Mouse (Mus musculus): ENCODE results near the gene Gm3336.

The Gm3336 gene

GRCm38 (mm10) chr8:70747211-70747890 lies 29.0 kb downstream of the Gm3336 start:
- DNase-seq (ENCODE audit: low read depth, low spot score): no peak

DNA sequence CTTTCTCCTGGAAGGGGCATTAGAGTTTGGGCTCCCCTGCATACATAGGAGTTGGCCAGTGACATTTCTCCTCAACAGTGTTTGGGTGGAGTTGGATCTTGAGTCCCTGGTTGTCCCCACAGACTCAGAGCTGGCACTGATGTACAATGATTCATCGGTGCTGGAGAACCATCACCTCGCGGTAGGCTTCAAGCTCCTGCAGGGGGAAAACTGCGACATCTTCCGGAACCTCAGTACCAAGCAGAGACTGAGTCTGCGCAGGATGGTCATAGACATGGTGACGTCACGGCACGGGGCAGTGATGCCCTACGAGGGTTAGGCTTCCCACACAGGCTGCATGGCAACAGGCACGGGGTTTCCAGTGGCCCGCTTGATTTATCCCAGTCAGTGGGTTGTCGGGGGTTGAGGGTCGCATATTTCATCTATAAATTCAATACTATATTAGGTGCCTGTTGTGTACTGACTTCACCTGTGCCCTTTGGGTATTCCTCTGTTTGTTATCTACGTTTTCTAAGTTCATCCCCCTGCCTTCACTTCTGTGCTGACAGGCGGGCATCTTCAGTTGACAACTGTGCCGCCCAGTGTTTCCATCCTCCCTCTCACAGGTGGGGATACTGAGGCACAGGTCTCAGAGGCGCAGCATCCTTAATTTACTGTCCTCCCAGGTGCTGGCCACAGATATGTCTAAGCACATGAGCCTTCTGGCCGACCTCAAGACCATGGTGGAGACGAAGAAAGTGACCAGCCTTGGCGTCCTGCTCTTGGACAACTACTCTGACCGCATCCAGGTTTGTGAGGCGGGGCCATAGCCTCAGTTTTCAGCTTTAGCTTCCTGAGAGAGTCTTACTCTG lies 30.1 kb downstream of the Gm3336 start:
- no peak for DNase-seq (ENCODE audit: low read depth, low spot score)

- DNase-seq (ENCODE audit: low read depth, low spot score): no peak
These were observed 30.8 kb downstream of the Gm3336 start for GRCm38 (mm10) chr8:70749097-70749674.

DNA sequence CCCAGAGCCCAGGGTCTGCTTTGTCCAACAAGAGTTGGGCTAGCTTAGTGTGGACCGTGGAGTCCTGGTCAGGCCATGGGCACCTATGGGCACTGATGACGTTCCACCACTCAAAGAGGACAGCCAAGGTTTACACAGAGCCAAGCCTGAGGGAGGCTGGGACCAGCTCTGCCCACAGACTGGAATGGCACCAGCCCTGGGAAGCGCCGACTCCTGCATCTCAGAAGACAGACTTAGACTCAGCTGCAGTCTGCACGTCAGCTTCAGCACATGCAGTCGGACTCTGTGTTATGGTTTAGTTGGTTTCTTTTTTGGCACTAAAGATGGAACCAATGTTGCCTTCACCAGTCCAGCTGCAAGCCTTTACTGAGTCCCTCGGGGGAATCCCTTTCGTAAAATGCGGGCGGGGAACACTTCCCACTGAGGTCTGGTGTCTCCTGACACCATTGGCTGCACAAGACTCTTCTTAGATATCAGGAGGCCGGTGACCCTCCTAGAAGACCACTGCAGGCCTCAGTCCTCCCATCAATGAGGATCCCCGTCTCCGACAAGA lies 31.9 kb downstream of the Gm3336 start:
- DNase-seq (ENCODE audit: low read depth, low spot score): no peak

DNA sequence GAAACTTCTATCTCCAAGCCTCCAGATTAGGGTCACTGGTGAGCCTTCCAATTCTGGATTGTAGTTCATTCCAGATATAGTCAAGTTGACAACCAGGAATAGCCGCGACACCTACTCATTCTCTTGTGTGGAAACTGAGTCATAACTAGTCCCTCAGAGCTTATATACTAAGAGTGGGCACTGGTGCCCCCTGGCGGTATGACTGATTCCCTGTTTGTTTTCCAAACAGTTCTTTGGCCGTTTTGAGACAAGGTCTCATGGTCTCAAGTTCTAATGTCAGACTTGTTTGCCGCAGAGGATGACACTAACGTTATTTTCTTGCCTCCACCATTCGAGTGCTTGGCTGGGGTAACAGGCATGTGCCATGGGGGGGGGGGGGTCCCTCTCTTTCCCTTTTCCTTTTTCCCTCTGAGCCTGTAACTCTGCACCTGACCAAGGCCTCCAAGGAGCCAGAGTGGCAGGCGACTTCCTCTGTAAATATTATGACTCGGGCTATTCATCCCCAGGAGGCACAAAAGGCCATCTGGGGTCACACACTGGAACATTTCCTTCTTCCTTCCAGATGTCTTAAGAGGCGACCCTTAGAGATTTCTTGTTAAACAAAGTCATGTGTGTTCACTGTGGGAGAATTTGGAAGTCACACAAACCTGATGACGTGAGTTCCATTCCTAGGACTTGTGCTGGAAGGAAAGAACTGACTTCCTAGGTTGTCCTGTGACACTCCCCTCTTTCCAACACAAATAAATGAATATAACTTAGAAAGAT lies 33.8 kb downstream of the Gm3336 start:
- peak; percentile 67 for DNase-seq (ENCODE audit: low read depth, low spot score)

DNA sequence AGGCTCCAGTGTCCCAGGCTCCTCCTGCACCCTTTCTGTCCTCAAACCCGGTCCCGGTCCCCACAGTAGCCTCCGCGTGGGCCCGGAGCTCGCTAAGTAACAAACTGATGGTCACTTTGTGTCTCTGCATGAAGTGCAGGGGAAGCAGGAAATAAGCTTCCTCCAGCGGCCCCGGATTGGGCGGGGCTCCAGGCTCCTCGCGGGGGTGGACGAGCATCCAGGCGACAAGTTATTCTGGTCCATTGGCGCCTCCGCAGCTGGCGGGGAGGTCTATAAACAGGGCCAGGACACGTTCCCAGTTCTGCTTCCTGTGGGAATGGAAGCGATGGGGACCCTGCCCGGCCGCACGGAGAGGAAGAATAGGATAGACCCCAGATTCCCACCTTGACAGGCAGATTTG lies 34.8 kb downstream of the Gm3336 start:
- no peak for DNase-seq (ENCODE audit: low read depth, low spot score)

DNA sequence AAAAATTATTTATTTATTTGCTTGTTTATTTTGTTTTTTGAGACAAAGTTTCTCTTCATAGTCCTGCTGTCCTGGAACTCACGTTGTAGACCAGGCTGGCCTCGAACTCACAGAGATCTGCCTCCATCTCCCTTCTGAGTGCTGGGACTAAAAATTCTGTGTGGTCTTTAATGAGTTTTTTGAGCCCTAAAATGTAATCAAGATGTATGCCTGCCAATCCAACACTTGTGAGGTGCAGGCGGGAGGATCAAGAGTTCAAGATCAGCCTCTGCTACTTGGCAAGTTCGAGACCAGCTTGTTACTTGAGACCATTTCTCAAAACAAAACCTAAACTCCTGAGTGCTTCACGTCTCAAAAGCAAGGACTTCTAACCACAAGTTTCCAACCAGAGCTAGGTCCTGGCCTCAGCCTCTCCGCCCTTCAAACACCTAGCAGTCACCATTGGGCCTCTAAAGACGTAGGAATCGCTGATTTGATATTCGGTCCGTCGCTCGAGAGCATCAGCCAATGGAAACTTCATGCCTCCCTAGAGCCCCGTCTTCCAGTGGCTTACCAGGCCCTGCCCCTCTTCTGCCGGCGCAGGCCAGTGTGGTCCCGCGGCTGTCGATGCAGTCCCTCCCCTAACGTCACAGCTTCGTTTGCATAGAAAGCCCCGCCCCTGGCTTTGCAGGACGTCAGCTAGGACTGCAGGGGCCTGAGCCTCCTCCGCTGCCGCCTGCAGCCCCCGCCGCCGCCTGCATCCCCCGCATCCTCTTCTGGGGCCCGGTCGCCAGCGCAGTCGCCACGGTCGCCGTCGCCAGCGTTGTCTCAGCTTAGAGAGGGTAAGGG lies 35.9 kb downstream of the Gm3336 start, which contains the start of gene Rab3a:
Rab3a (plus strand) TSS at position 637 of the 828 bp plus-strand sequence.
- peak; percentile 98 for DNase-seq (ENCODE audit: low read depth, low spot score)

DNA sequence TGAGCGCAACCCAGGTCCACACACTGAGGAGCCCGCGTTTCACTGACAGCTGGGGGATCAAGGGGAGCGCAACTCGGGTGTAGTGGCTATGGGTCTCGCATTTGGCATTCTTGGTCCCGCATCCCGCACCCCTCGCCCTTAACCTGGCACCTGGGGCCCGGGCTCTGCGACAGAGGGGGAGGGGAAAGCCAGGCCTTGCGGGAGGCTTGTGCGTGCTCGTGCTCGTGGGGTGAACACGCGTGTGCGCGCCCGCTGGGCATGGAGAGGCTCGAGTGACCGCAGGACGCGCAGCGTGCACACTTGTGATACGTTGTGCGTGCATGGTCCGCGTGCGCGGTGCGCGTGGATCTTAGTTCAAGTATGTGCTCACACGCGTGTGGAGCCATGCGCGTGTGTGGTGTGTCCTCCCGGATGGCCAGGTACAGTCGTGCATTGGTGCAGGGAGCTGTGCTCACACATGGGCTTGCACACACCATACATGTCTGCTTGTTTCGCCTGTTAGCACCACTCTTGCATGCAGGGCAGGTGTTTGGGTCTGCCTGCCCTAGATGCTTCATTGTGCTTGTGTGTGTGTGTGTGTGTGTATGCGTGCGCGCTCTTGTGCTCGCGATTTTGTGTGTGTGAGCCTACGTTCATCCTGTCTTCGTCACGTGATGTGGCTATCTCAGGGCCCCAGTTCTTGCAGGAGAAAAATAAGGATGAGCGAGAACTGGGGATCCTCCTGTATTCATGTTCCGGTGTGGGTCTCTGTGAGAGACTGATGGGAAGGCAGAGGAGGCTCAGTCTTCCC lies 36.7 kb downstream of the Gm3336 start:
- no peak for DNase-seq (ENCODE audit: low read depth, low spot score)

DNA sequence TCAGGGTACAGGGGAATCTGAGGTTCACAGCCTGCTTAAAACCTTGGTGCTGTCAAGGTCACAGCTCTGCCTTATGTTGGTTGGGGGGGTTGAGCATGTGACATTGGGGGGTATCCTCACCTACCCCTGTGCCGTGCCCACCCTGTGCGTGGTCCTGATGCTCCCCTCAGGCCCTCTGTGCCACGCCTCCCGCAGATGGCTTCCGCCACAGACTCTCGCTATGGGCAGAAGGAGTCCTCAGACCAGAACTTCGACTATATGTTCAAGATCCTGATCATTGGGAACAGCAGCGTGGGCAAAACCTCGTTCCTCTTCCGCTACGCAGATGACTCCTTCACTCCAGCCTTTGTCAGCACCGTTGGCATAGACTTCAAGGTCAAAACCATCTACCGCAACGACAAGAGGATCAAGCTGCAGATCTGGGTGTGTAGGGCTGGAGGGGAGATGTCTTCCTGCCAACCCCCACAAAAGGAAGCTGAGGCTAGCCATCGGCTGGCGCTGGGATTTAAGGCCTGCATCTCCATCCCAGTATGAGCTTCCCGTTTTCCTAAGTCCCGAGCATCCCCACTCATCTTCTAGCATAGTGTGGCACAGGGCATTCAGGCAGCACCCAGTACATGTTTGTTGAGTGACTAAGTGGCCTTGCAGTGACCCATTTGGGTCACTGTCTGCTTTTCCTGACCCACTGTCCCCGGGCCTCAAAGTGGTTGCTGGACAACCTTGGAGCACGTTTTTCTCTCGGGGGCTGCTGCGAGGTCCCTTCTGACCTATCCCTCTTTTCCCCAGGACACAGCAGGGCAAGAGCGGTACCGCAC lies 37.5 kb downstream of the Gm3336 start:
- no peak for DNase-seq (ENCODE audit: low read depth, low spot score)

DNA sequence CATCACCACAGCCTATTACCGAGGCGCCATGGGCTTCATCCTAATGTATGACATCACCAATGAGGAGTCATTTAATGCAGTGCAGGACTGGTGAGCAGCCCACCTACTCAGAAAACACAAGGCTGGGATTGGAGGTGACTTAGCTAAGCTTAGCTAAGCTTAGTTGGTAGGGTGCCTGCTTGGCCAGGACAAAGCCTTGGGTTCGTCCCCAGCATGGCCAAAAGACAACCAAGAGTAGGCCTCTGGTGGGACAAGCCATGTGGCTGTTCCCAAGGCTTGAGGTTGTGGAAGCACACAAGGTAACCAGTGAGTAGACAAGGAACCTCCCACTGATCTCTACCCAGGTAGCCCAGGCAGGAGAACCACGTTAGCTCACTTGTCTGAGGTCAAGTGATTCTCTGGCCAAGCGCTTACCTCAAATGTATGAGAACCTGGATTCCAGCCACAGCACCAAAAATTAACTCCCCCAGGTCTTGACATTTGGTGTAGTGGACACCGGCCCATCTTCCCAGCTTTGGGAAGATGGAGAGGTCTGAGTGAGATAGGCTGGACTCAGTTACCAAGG lies 38.2 kb downstream of the Gm3336 start:
- no peak for DNase-seq (ENCODE audit: low read depth, low spot score)

GRCm38 (mm10) chr8:70757523-70758307 lies 39.4 kb downstream of the Gm3336 start:
- DNase-seq (ENCODE audit: low read depth, low spot score): no peak

- no peak for DNase-seq (ENCODE audit: low read depth, low spot score)
These were observed 39.9 kb downstream of the Gm3336 start for GRCm38 (mm10) chr8:70758308-70758615.

GRCm38 (mm10) chr8:70758616-70759561 lies 40.5 kb downstream of the Gm3336 start:
- no peak for DNase-seq (ENCODE audit: low read depth, low spot score)

GRCm38 (mm10) chr8:70760350-70760749 lies 42.0 kb downstream of the Gm3336 start:
- DNase-seq (ENCODE audit: low read depth, low spot score): no peak

- peak; percentile 99 for DNase-seq (ENCODE audit: low read depth, low spot score)
These were observed 42.5 kb downstream of the Gm3336 start, which contains the start of gene Mpv17l2 for GRCm38 (mm10) chr8:70760775-70761406. Gene Mpv17l2, minus strand, starts transcription at chr8:70760946.

GRCm38 (mm10) chr8:70762118-70762517 lies 43.8 kb downstream of the Gm3336 start:
- no peak for DNase-seq (ENCODE audit: low read depth, low spot score)
